Mouse (Mus musculus): ENCODE measurements around the gene Auts2. TPM values are rescaled to one million over a fixed set of nuclear protein-coding genes. Genes with fewer than 3 reads are reported as not detected.

Gene Auts2
- polyA plus RNA-seq, 1 experiment from 2014 or later: 70.3 TPM

- H3K4me3 ChIP-seq (ENCODE audit: low read depth, low read length): no peak overlapping the region
- DNase-seq (ENCODE audit: low spot score): no peak
- no peaks in the 10 kb centered on the region for H3K9me3 ChIP-seq (ENCODE audit: control insufficient read depth, low read length)
- H3K36me3 ChIP-seq (ENCODE audit: control insufficient read depth, insufficient read depth, low read length): no peaks in the 10 kb centered on the region
- H3K9ac ChIP-seq (ENCODE audit: low read depth, low read length): no peak overlapping the region
- no peak for ATAC-seq (ENCODE audit: low FRiP score)
- H3K4me1 ChIP-seq (replicated peaks; ENCODE audit: control insufficient read depth, insufficient read depth, low read length): no peaks in the 10 kb centered on the region
- no peak overlapping the region for H3K27ac ChIP-seq (ENCODE audit: low read depth, low read length)
- no peak overlapping the region for H3K4me2 ChIP-seq (replicated peaks; ENCODE audit: low read depth, low read length)
- WGBS: 77% methylated on average over 13 of the region's 13 CpGs
- no peaks in the 10 kb centered on the region for H3K27me3 ChIP-seq (ENCODE audit: control insufficient read depth, insufficient read depth, low read length)
Measured at GRCm38 (mm10) chr5:132052637-132053036, 490.5 kb downstream of the Auts2 start.

- DNase-seq (ENCODE audit: low spot score) (no peak), ATAC-seq (ENCODE audit: low FRiP score) (no peak)
- no peak overlapping the region for H3K9ac ChIP-seq (ENCODE audit: low read depth, low read length)
- H3K4me3 ChIP-seq (ENCODE audit: low read depth, low read length): no peak overlapping the region
- no peaks in the 10 kb centered on the region for H3K36me3 ChIP-seq (ENCODE audit: control insufficient read depth, insufficient read depth, low read length)
- no peaks in the 10 kb centered on the region for H3K4me1 ChIP-seq (replicated peaks; ENCODE audit: control insufficient read depth, insufficient read depth, low read length)
- no peaks in the 10 kb centered on the region for H3K9me3 ChIP-seq (ENCODE audit: control insufficient read depth, low read length)
- no peak overlapping the region for H3K27ac ChIP-seq (ENCODE audit: low read depth, low read length)
- WGBS: 94% methylated on average over 6 of the region's 6 CpGs
- H3K27me3 ChIP-seq (ENCODE audit: control insufficient read depth, insufficient read depth, low read length): no peaks in the 10 kb centered on the region
- no peak overlapping the region for H3K4me2 ChIP-seq (replicated peaks; ENCODE audit: low read depth, low read length)
Measured at GRCm38 (mm10) chr5:132039584-132039983, 503.6 kb downstream of the Auts2 start.

DNA sequence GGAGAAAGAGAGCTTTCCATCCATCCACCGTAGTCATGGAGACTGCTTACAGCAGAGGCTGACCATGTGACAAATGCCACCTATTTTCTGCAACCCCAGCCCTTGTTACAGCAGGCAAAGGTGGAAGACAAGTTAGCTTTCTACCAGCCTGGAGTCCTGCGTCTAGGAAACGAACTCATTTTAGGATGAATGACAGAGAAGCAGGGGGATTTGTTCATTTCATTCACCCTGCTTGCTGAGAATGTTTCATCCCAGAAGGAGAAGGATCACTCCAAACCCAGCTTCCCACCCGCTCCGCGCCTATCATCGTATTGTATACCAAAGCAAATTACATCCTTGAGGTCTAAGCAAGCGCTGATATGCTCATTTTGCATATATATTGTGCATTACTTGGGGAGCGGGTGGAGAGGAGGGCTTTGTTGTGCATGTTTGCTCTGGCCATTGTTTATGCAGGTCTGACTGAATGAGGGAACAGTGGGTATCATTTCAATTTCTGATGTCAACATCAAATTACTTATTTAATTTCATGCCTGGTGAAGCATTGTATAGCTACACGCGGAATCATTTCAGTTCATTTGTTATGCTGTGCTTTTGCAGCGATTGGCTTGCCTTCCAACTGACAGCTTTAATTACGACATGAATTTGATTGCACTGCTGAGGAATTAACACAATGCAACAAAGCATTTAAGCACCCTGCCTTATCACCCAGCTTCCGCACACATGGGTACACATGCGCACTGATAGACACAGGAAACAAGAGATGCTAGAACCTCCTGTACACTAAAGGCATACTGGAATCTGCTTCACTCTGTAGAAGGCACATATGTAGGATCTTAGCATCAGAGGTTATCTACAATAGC is 509.4 kb downstream of the Auts2 start:
- no peaks in the 10 kb centered on the region for H3K36me3 ChIP-seq (ENCODE audit: control insufficient read depth, insufficient read depth, low read length)
- no peaks in the 10 kb centered on the region; the same call in 1 of the 2 replicates for H3K4me1 ChIP-seq (replicated peaks; ENCODE audit: control insufficient read depth, insufficient read depth, low read length)
- H3K27ac ChIP-seq (ENCODE audit: low read depth, low read length): no peak overlapping the region
- DNase-seq (ENCODE audit: low spot score) (peak; percentile 23), ATAC-seq (ENCODE audit: low FRiP score) (peak; percentile 69; the same call in 1 of the 2 replicates)
- no peaks in the 10 kb centered on the region for H3K27me3 ChIP-seq (ENCODE audit: control insufficient read depth, insufficient read depth, low read length)
- H3K4me3 ChIP-seq (ENCODE audit: low read depth, low read length): no peak overlapping the region
- 59% methylated on average over 15 of the region's 15 CpGs for WGBS
- no peak overlapping the region for H3K9ac ChIP-seq (ENCODE audit: low read depth, low read length)
- no peak overlapping the region for H3K4me2 ChIP-seq (replicated peaks; ENCODE audit: low read depth, low read length)
- no peaks in the 10 kb centered on the region for H3K9me3 ChIP-seq (ENCODE audit: control insufficient read depth, low read length)

DNA sequence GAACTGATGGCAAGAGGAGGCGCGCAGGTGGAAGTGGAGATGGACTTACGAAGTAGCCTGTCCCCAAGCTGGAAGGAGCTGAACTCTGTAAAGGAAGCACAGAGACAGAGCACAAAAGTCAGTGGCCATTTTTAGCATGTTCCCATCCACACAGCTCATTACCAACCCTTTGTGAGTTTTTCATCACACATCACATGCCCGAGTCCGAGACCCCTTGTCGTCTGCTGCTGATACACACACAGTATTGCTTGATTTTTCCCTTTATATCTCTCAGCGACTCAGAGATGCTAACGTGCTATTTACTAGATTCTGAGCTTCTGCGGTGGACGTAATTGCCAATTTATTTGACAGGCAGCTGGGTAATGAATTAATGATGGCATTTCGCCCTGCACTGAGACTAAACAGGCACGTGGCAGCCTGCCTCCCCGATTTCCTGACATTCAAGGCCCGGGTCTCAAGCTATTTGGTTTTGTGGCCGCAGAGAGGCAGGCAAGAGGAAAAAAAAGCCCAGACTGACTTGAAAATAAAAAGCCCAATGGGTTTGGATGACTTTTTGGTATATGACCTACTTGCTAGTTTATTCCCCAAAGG is 512.1 kb downstream of the Auts2 start:
- ATAC-seq (ENCODE audit: low FRiP score) (no peak), DNase-seq (ENCODE audit: low spot score) (peak; percentile 33)
- H3K9ac ChIP-seq (ENCODE audit: low read depth, low read length): no peak overlapping the region
- no peaks in the 10 kb centered on the region for H3K9me3 ChIP-seq (ENCODE audit: control insufficient read depth, low read length)
- H3K4me3 ChIP-seq (ENCODE audit: low read depth, low read length): no peak overlapping the region
- H3K36me3 ChIP-seq (ENCODE audit: control insufficient read depth, insufficient read depth, low read length): no peaks in the 10 kb centered on the region
- H3K4me1 ChIP-seq (replicated peaks; ENCODE audit: control insufficient read depth, insufficient read depth, low read length): no peaks in the 10 kb centered on the region; the same call in 1 of the 2 replicates
- WGBS: 62% methylated on average over 15 of the region's 15 CpGs
- H3K27ac ChIP-seq (ENCODE audit: low read depth, low read length): no peak overlapping the region; the same call in 1 of the 2 replicates
- H3K27me3 ChIP-seq (ENCODE audit: control insufficient read depth, insufficient read depth, low read length): no peaks in the 10 kb centered on the region
- no peak overlapping the region for H3K4me2 ChIP-seq (replicated peaks; ENCODE audit: low read depth, low read length)

DNA sequence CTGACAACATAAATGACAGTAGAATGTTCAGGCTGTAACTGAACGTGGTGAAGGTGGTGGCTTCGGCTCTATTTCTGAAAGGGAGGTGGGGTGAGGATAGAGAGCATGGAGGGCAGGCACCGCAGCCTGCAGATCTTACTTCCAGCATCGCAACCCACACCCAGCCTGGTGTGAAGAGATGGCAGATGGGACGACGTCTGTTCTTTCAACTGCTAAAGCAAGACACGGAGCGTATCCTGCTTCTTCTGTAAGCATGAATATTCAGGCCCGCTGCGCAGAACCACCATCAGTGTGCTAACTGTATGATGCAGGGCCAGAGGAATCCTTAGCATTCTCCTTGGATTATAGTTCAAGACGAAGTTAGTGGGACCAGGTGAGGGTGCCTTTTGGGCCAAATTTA is 513.5 kb downstream of the Auts2 start:
- H3K4me3 ChIP-seq (ENCODE audit: low read depth, low read length): no peak overlapping the region
- no peak overlapping the region for H3K27ac ChIP-seq (ENCODE audit: low read depth, low read length)
- H3K4me2 ChIP-seq (replicated peaks; ENCODE audit: low read depth, low read length): no peak overlapping the region
- ATAC-seq (ENCODE audit: low FRiP score) (no peak), DNase-seq (ENCODE audit: low spot score) (no peak)
- no peaks in the 10 kb centered on the region; the same call in 1 of the 2 replicates for H3K4me1 ChIP-seq (replicated peaks; ENCODE audit: control insufficient read depth, insufficient read depth, low read length)
- H3K36me3 ChIP-seq (ENCODE audit: control insufficient read depth, insufficient read depth, low read length): no peaks in the 10 kb centered on the region
- H3K27me3 ChIP-seq (ENCODE audit: control insufficient read depth, insufficient read depth, low read length): no peaks in the 10 kb centered on the region
- H3K9ac ChIP-seq (ENCODE audit: low read depth, low read length): no peak overlapping the region
- WGBS: 80% methylated on average over 11 of the region's 11 CpGs
- H3K9me3 ChIP-seq (ENCODE audit: control insufficient read depth, low read length): no peaks in the 10 kb centered on the region

DNA sequence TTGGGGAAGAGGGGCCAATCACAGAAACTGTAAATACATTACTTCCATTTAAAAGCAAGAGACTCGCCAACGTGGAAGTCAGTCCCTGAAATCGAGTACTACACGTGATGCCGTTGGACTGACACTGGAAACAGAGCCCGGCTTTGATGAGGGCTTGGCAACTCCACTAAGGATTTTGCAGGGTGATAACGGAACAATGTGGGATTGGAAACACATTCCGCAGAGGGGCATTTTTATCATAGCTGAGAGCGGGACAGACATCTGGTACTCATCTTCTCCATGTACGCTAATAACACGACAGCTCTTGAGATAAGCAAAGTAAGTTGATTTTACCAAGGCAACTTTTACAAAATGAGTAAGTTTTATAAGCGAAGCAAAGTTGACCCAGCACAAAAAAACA is 514.1 kb downstream of the Auts2 start:
- H3K4me3 ChIP-seq (ENCODE audit: low read depth, low read length): no peak overlapping the region
- no peak overlapping the region for H3K27ac ChIP-seq (ENCODE audit: low read depth, low read length)
- no peak for ATAC-seq (ENCODE audit: low FRiP score)
- H3K4me1 ChIP-seq (replicated peaks; ENCODE audit: control insufficient read depth, insufficient read depth, low read length): no peaks in the 10 kb centered on the region; the same call in 1 of the 2 replicates
- H3K4me2 ChIP-seq (replicated peaks; ENCODE audit: low read depth, low read length): no peak overlapping the region
- H3K36me3 ChIP-seq (ENCODE audit: control insufficient read depth, insufficient read depth, low read length): no peaks in the 10 kb centered on the region
- DNase-seq (ENCODE audit: low spot score): no peak
- H3K27me3 ChIP-seq (ENCODE audit: control insufficient read depth, insufficient read depth, low read length): no peaks in the 10 kb centered on the region
- no peaks in the 10 kb centered on the region for H3K9me3 ChIP-seq (ENCODE audit: control insufficient read depth, low read length)
- 82% methylated on average over 12 of the region's 12 CpGs for WGBS
- no peak overlapping the region for H3K9ac ChIP-seq (ENCODE audit: low read depth, low read length)

DNA sequence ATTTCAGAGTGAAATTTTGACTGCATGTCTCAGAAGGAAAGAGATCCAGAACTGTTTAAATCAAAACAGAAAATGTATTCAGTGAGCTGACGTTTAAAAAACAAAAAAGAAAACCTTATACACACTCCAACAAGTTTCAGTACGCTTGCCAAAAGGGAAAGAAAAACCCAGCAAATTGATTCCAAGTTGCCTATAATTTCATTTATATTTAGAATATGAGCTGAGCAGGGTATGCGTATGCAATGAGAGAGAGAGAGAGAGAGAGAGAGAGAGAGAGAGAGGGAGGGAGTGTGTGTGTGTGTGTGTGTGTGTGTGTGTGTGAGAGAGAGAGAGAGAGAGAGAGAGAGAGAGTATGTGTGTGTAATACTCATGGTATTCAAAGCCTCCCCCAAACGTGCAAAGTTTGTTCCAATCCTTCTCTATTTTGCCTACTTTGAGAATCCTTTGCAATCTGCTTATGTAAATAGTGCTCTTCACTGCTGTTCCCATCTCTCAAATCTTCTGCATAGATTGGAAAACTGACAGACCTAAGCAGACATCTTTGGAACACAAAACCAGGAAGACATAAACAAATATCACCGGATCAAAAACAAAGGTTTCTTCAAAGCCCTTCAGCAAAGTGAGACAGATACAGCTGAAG is 515.2 kb downstream of the Auts2 start:
- Histone ChIP-seq H3K27ac (ENCODE audit: low read depth, low read length) (no peak overlapping the region), H3K4me1 (replicated peaks; ENCODE audit: control insufficient read depth, insufficient read depth, low read length) (no peaks in the 10 kb centered on the region; the same call in 1 of the 2 replicates), H3K36me3 (ENCODE audit: control insufficient read depth, insufficient read depth, low read length) (no peaks in the 10 kb centered on the region), H3K27me3 (ENCODE audit: control insufficient read depth, insufficient read depth, low read length) (no peaks in the 10 kb centered on the region), H3K4me2 (replicated peaks; ENCODE audit: low read depth, low read length) (no peak overlapping the region), H3K4me3 (ENCODE audit: low read depth, low read length) (no peak overlapping the region), H3K9ac (ENCODE audit: low read depth, low read length) (no peak overlapping the region), H3K9me3 (ENCODE audit: control insufficient read depth, low read length) (no peaks in the 10 kb centered on the region)
- 85% methylated on average over 5 of the region's 5 CpGs for WGBS
- no peak for DNase-seq (ENCODE audit: low spot score)
- ATAC-seq (ENCODE audit: low FRiP score): no peak

- no peaks in the 10 kb centered on the region for H3K36me3 ChIP-seq (ENCODE audit: control insufficient read depth, insufficient read depth, low read length)
- no peaks in the 10 kb centered on the region for H3K27me3 ChIP-seq (ENCODE audit: control insufficient read depth, insufficient read depth, low read length)
- no peaks in the 10 kb centered on the region for H3K9me3 ChIP-seq (ENCODE audit: control insufficient read depth, low read length)
- ATAC-seq (ENCODE audit: low FRiP score) (no peak), DNase-seq (ENCODE audit: low spot score) (no peak)
- WGBS: 78% methylated on average over 7 of the region's 7 CpGs
- no peak overlapping the region for H3K27ac ChIP-seq (ENCODE audit: low read depth, low read length)
- no peak overlapping the region for H3K4me2 ChIP-seq (replicated peaks; ENCODE audit: low read depth, low read length)
- H3K4me3 ChIP-seq (ENCODE audit: low read depth, low read length): no peak overlapping the region
- H3K4me1 ChIP-seq (replicated peaks; ENCODE audit: control insufficient read depth, insufficient read depth, low read length): no peaks in the 10 kb centered on the region
- no peak overlapping the region for H3K9ac ChIP-seq (ENCODE audit: low read depth, low read length)
Measured at GRCm38 (mm10) chr5:132013296-132013695, 529.8 kb downstream of the Auts2 start.

Data from hindbrain, embryonic 11.5 days (tissue).